Mouse (Mus musculus) embryonic facial prominence, embryonic 10.5 days (tissue): Measurements from ENCODE around the gene Mindy2. TPM values are rescaled to one million over a fixed set of nuclear protein-coding genes. Genes with fewer than 3 reads are reported as not detected.

Source experiments
- DNase-seq: peaks from one replicate; pipeline ENCODE4 v3.0.0-alpha.2; 2017; ENCODE audit warnings: low spot score
- H3K27ac ChIP-seq: fragments of 300-500 bp; sonication (generic); replicated peaks from 2 replicates; pipeline ENCODE4 v1.5.1; 2016; ENCODE audit warnings: mild to moderate bottlenecking
- H3K27me3 ChIP-seq: fragments of 300-500 bp; sonication (generic); replicated peaks from 2 replicates; pipeline ENCODE4 v1.6.1; 2016; ENCODE audit warnings: low read depth, mild to moderate bottlenecking; ENCODE audit not compliant: poor library complexity, severe bottlenecking
- H3K36me3 ChIP-seq: fragments of 300-500 bp; sonication (generic); replicated peaks from 2 replicates; pipeline ENCODE4 v1.6.1; 2016; ENCODE audit warnings: mild to moderate bottlenecking, moderate library complexity
- H3K4me1 ChIP-seq: fragments of 300-500 bp; sonication (generic); 2 replicates; pipeline ENCODE4 v1.6.1; 2016
- H3K4me3 ChIP-seq: fragments of 300-500 bp; sonication (generic); 2 replicates; pipeline ENCODE4 v1.5.1; 2016; ENCODE audit warnings: mild to moderate bottlenecking, moderate library complexity
- H3K9me3 ChIP-seq: fragments of 300-500 bp; sonication (generic); 2 replicates; pipeline ENCODE4 v1.6.1; 2016; ENCODE audit warnings: mild to moderate bottlenecking
- WGBS: fragments of 180-500 bp; shearing (Covaris S2); methylation state at CpG from one replicate; pipeline ENCODE4 v1.1.7; 2016; 5-methylcytosine and 5-hydroxymethylcytosine counted together
- polyA plus RNA-seq: library from polyadenylated mRNA; unstranded; fragments of >200 nt; fragmentation: Nextera tagmentation; extraction: Ambion mirVana; gene quantifications from 2 replicates; pipeline ENCODE4 v1.2.1, GENCODE M21; 2016

Gene Mindy2
- polyA plus RNA-seq, 1 experiment from 2014 or later: 4.0 TPM

- peak within 1 kb of the TSS; percentile 96 for H3K27ac ChIP-seq
- no peaks in the 10 kb centered on the region for H3K9me3 ChIP-seq
- under 1% methylated on average over 48 of the region's 48 CpGs for WGBS
- H3K27me3 ChIP-seq: no peaks in the 10 kb centered on the region
- H3K4me1 ChIP-seq: peaks cover 24% of the 10 kb centered on the region
- H3K4me3 ChIP-seq: peak within 1 kb of the TSS; percentile 97
- no peaks in the 10 kb centered on the region for H3K36me3 ChIP-seq
- peak; percentile 100 for DNase-seq
These were observed 21.7 kb upstream of the Mindy2 start, which contains the start of gene Adam10 for GRCm38 (mm10) chr9:70678682-70679131. Adam10 (plus strand) TSS chr9:70678997.

- 91% methylated on average over 5 of the region's 5 CpGs for WGBS
- DNase-seq: no peak
- Histone ChIP-seq H3K27ac (no peak overlapping the region), H3K4me1 (peaks cover 27% of the 10 kb centered on the region), H3K4me3 (no peak overlapping the region), H3K9me3 (no peaks in the 10 kb centered on the region), H3K27me3 (no peaks in the 10 kb centered on the region), H3K36me3 (no peaks in the 10 kb centered on the region)
These were observed 19.0 kb upstream of the Mindy2 start for GRCm38 (mm10) chr9:70675961-70676360.

GRCm38 (mm10) chr9:70675117-70675516 is 18.1 kb upstream of the Mindy2 start:
- Histone ChIP-seq H3K9me3 (no peaks in the 10 kb centered on the region), H3K4me1 (peaks cover 18% of the 10 kb centered on the region), H3K36me3 (no peaks in the 10 kb centered on the region), H3K27me3 (no peaks in the 10 kb centered on the region), H3K4me3 (no peak overlapping the region), H3K27ac (no peak overlapping the region)
- 79% methylated on average over 4 of the region's 4 CpGs for WGBS
- DNase-seq: no peak

GRCm38 (mm10) chr9:70673656-70674055 is 16.7 kb upstream of the Mindy2 start:
- WGBS: 68% methylated on average over 4 of the region's 4 CpGs
- H3K27ac ChIP-seq: no peak overlapping the region

GRCm38 (mm10) chr9:70671772-70672579 is 15.0 kb upstream of the Mindy2 start:
- DNase-seq: no peak
- WGBS: 53% methylated on average over 10 of the region's 10 CpGs
- H3K4me1 ChIP-seq: peaks cover 14% of the 10 kb centered on the region
- no peaks in the 10 kb centered on the region for H3K36me3 ChIP-seq
- no peak overlapping the region for H3K27ac ChIP-seq
- H3K4me3 ChIP-seq: no peak overlapping the region
- H3K27me3 ChIP-seq: no peaks in the 10 kb centered on the region
- peaks cover 2% of the 10 kb centered on the region; the same call in 1 of the 2 replicates for H3K9me3 ChIP-seq

More at GRCm38 (mm10) chr9:70673656-70674055, 16.7 kb upstream of the Mindy2 start:
- Histone ChIP-seq H3K36me3 (no peaks in the 10 kb centered on the region), H3K27me3 (no peaks in the 10 kb centered on the region), H3K4me3 (no peak overlapping the region), H3K9me3 (no peaks in the 10 kb centered on the region), H3K4me1 (peaks cover 14% of the 10 kb centered on the region)
- DNase-seq: peak; percentile 19

GRCm38 (mm10) chr9:70671278-70671677 is 14.3 kb upstream of the Mindy2 start:
- DNase-seq: no peak
- H3K9me3 ChIP-seq: peaks cover 2% of the 10 kb centered on the region; the same call in 1 of the 2 replicates
- H3K4me3 ChIP-seq: no peak overlapping the region
- no peaks in the 10 kb centered on the region for H3K36me3 ChIP-seq
- 78% methylated on average over 6 of the region's 6 CpGs for WGBS
- peaks cover 14% of the 10 kb centered on the region for H3K4me1 ChIP-seq
- no peaks in the 10 kb centered on the region for H3K27me3 ChIP-seq
- no peak overlapping the region for H3K27ac ChIP-seq

- H3K27ac ChIP-seq: no peak overlapping the region
- no peaks in the 10 kb centered on the region for H3K36me3 ChIP-seq
- H3K4me3 ChIP-seq: no peak overlapping the region
- no peaks in the 10 kb centered on the region for H3K27me3 ChIP-seq
- peaks cover 2% of the 10 kb centered on the region; the same call in 1 of the 2 replicates for H3K9me3 ChIP-seq
- peaks cover 14% of the 10 kb centered on the region for H3K4me1 ChIP-seq
- WGBS: 89% methylated on average over 6 of the region's 6 CpGs
- DNase-seq: no peak
These were observed 13.4 kb upstream of the Mindy2 start for GRCm38 (mm10) chr9:70670381-70670780.

- H3K27ac ChIP-seq: no peak overlapping the region
- no peaks in the 10 kb centered on the region for H3K36me3 ChIP-seq
- peaks cover 2% of the 10 kb centered on the region; the same call in 1 of the 2 replicates for H3K9me3 ChIP-seq
- H3K4me3 ChIP-seq: no peak overlapping the region
- 66% methylated on average over 2 of the region's 2 CpGs for WGBS
- H3K27me3 ChIP-seq: no peaks in the 10 kb centered on the region
- H3K4me1 ChIP-seq: peaks cover 14% of the 10 kb centered on the region
- no peak for DNase-seq
These were observed 12.2 kb upstream of the Mindy2 start for GRCm38 (mm10) chr9:70669197-70669596.

- peaks cover 2% of the 10 kb centered on the region; the same call in 1 of the 2 replicates for H3K9me3 ChIP-seq
- H3K27ac ChIP-seq: no peak overlapping the region
These were observed 11.1 kb upstream of the Mindy2 start for GRCm38 (mm10) chr9:70668048-70668447.

GRCm38 (mm10) chr9:70666811-70667210 is 9.8 kb upstream of the Mindy2 start:
- Histone ChIP-seq H3K4me3 (no peak overlapping the region), H3K27ac (no peak overlapping the region), H3K9me3 (peaks cover 2% of the 10 kb centered on the region; the same call in 1 of the 2 replicates), H3K36me3 (no peaks in the 10 kb centered on the region), H3K27me3 (no peaks in the 10 kb centered on the region), H3K4me1 (peaks cover 4% of the 10 kb centered on the region)
- no peak for DNase-seq
- 78% methylated on average over 7 of the region's 7 CpGs for WGBS

More at GRCm38 (mm10) chr9:70668048-70668447, 11.1 kb upstream of the Mindy2 start:
- H3K36me3 ChIP-seq: no peaks in the 10 kb centered on the region
- peaks cover 6% of the 10 kb centered on the region for H3K4me1 ChIP-seq
- DNase-seq: no peak
- no peaks in the 10 kb centered on the region for H3K27me3 ChIP-seq
- no peak overlapping the region for H3K4me3 ChIP-seq

GRCm38 (mm10) chr9:70665372-70666145 is 8.6 kb upstream of the Mindy2 start:
- Histone ChIP-seq H3K4me1 (no peaks in the 10 kb centered on the region), H3K27me3 (no peaks in the 10 kb centered on the region), H3K4me3 (no peak overlapping the region), H3K36me3 (no peaks in the 10 kb centered on the region), H3K27ac (no peak overlapping the region), H3K9me3 (peaks cover 2% of the 10 kb centered on the region; the same call in 1 of the 2 replicates)
- DNase-seq: no peak
- 73% methylated on average over 16 of the region's 16 CpGs for WGBS

GRCm38 (mm10) chr9:70664847-70665246 is 7.9 kb upstream of the Mindy2 start:
- Histone ChIP-seq H3K27me3 (no peaks in the 10 kb centered on the region), H3K4me1 (no peaks in the 10 kb centered on the region), H3K4me3 (no peak overlapping the region), H3K27ac (no peak overlapping the region), H3K36me3 (no peaks in the 10 kb centered on the region), H3K9me3 (peaks cover 2% of the 10 kb centered on the region; the same call in 1 of the 2 replicates)
- DNase-seq: no peak
- WGBS: 80% methylated on average over 4 of the region's 4 CpGs
